In genomic region chr4:106590871-106591270, GRCm38 (mm10) we compare ENCODE assay signal across 15 mouse cellular contexts. TPM values are rescaled to one million over a fixed set of nuclear protein-coding genes. Genes with fewer than 3 reads are reported as not detected.
"Had no signal": no experiment of that assay in that cellular context is flagged by ENCODE, and none has a peak within 500 bp of the region (broad histone marks: within the 10 kb centered on the region; RNA-seq: fewer than 3 reads in every experiment).

No protein-coding gene starts in this region.

- H3K9me3 ChIP-seq: intestine, embryonic 15.5 days; kidney, embryonic 15.5 days; lung, embryonic 15.5 days had no signal

- DNase-seq: kidney, postnatal 10 days; layer of hippocampus, postnatal 36 days; midbrain, embryonic 14.5 days had no signal

- H3K27ac ChIP-seq: intestine, embryonic 15.5 days; kidney, embryonic 15.5 days; left cerebral cortex, adult 2 months; liver, embryonic 14.5 days; lung, embryonic 15.5 days had no signal

- H3K4me1 ChIP-seq: intestine, embryonic 15.5 days; kidney, embryonic 15.5 days had no signal

- H3K4me2 ChIP-seq: intestine, embryonic 15.5 days; kidney, embryonic 15.5 days; lung, embryonic 15.5 days; midbrain, embryonic 11.5 days had no signal

- H3K4me3 ChIP-seq: intestine, embryonic 15.5 days; kidney, embryonic 15.5 days; left cerebral cortex, adult 2 months; lung, embryonic 15.5 days had no signal

- ATAC-seq: intestine, embryonic 15.5 days had no signal

- H3K9ac ChIP-seq: intestine, embryonic 15.5 days; kidney, embryonic 15.5 days; liver, embryonic 14.5 days; lung, embryonic 15.5 days had no signal

- H3K27me3 ChIP-seq: intestine, embryonic 15.5 days; kidney, embryonic 15.5 days; lung, embryonic 15.5 days had no signal

RNA-seq across cellular contexts. Expression of gene Lexm, which starts 26.2 kb away (rescaled TPM):
- polyA plus RNA-seq: intestine, embryonic 15.5 days; kidney, embryonic 15.5 days; limb, embryonic 14.5 days; liver, adult 2 months; lung, embryonic 15.5 days; midbrain, embryonic 14.5 days; midbrain, postnatal 0 days; neural tube, embryonic 14.5 days; small intestine, adult 2 months; stomach, embryonic 16.5 days had no signal

RNA-seq across cellular contexts. Expression of gene Ttc22, which starts 31.4 kb away (rescaled TPM):
- polyA plus RNA-seq: liver, adult 2 months; midbrain, embryonic 11.5 days had no signal
